Mouse (Mus musculus) splenic B cell, adult 2 months (primary cell): ENCODE data around the gene Tspan18.
A peak's percentile ranks its signal among the peaks of the same experiment; 100 is the strongest.

Source experiments
- DNase-seq: peaks from one replicate; pipeline ENCODE4 v3.0.0-alpha.2; 2011; ENCODE audit warnings: low read depth, low spot score
- H3K27me3 ChIP-seq: 2 replicates; pipeline ENCODE4 v1.6.1; 2012; ENCODE audit warnings: mild to moderate bottlenecking, low read length, moderate library complexity, mixed read lengths; ENCODE audit not compliant: control insufficient read depth, poor library complexity, insufficient read depth, severe bottlenecking
- H3K36me3 ChIP-seq: 2 replicates; pipeline ENCODE4 v1.6.1; 2012; ENCODE audit warnings: mild to moderate bottlenecking, low read length, moderate library complexity, mixed read lengths; ENCODE audit not compliant: control insufficient read depth, poor library complexity, insufficient read depth, severe bottlenecking

Gene Tspan18

DNA sequence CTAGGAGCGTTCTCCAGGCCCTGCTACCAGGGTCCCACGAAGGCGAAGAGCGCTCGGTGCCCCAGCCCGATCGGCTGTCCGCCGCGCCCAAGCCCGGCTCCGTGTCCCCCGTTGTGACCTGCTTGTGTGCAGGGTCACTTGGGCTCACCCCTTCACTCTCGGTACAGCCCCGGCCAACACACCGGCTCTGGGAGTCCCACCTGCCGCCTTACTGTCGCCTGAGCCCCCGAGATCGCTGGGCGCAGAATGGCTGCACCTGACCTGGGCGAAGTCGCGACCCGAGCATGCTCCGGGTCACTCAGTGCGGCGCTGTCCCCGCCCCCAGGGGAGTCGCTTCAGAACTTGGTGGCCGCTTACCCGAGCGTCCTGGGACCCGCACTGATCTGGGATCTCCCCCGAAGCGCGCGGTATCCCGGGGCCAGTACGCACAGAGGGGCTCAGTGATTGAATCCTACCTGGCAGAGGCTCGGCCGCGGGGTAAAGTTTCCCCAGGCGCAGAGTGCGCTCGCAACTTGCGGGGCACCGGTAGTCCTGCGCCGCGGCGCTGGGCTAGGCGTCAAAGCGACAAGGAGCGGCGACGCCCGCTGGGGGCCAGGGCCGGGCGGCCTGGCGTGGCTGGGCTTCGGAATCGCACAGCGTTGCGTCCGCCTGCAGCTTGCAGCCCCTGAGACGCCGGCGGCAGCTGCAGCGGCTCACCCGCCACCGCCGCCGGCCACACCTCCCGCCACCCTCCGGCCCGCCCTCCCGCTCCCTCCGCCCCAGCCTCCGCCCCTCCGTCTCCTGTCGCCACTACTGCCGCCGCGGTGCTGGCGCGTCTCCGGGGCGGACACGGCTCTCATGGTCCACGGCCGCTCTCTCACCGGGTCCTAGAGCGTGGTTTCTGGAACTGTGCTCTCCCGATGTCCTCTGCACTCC, at the start of gene Tspan18:
TSS of gene Tspan18 (minus strand) at position 689 of the 915 bp plus-strand sequence.
- Histone ChIP-seq H3K36me3 (no peaks in the 10 kb centered on the region), H3K27me3 (no peaks in the 10 kb centered on the region; the same call in 1 of the 2 replicates)
- peak; percentile 42 for DNase-seq

GRCm38 (mm10) chr2:93383831-93384230, 49.5 kb upstream of the Tspan18 start:
- Histone ChIP-seq H3K27me3 (no peaks in the 10 kb centered on the region), H3K36me3 (no peaks in the 10 kb centered on the region)
- DNase-seq: no peak

- Histone ChIP-seq H3K27me3 (no peaks in the 10 kb centered on the region), H3K36me3 (no peaks in the 10 kb centered on the region)
- no peak for DNase-seq
Measured at GRCm38 (mm10) chr2:93380680-93381089, 46.4 kb upstream of the Tspan18 start.

- Histone ChIP-seq H3K36me3 (no peaks in the 10 kb centered on the region), H3K27me3 (no peaks in the 10 kb centered on the region)
- no peak for DNase-seq
Measured at GRCm38 (mm10) chr2:93377797-93378196, 43.5 kb upstream of the Tspan18 start.

DNA sequence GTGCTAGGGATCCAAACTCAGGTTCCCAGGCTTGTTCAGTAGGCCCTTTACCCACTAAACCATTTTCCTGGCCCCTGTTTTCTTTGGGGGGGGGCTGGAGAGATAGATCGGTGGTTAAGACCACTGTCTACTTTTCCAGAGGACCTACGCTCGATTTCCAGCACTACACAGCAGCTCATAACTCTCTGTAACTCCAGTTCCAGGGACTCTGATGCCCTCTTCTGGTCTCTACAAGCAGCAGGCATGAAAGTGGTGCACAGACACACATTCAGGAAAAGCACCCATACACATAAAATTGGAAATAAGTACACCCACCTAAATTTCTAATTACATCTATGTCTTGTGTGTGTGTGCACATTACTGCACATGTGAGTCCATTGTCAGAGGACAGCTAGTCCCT, 42.9 kb upstream of the Tspan18 start:
- Histone ChIP-seq H3K27me3 (no peaks in the 10 kb centered on the region), H3K36me3 (no peaks in the 10 kb centered on the region)
- DNase-seq: no peak

DNA sequence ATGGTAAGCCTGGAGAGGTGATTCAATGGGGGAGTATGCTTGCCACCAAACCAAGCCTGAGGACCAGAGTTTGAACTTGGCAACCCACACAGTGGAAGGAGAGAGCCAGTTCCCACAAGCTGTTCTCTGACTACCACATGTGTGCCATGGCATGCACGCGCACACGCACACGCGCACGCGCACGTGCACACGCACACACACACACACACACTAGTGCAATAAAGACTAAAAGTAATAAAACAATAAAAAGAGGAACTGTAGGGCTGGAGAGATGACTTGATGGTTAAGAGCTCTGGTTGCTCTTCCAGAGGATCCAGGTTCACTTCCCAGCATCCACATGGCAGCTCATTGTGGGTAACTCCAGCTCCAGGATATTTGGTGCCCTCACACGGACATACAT, 38.6 kb upstream of the Tspan18 start:
- H3K36me3 ChIP-seq: no peaks in the 10 kb centered on the region
- H3K27me3 ChIP-seq: no peaks in the 10 kb centered on the region
- DNase-seq: no peak

DNA sequence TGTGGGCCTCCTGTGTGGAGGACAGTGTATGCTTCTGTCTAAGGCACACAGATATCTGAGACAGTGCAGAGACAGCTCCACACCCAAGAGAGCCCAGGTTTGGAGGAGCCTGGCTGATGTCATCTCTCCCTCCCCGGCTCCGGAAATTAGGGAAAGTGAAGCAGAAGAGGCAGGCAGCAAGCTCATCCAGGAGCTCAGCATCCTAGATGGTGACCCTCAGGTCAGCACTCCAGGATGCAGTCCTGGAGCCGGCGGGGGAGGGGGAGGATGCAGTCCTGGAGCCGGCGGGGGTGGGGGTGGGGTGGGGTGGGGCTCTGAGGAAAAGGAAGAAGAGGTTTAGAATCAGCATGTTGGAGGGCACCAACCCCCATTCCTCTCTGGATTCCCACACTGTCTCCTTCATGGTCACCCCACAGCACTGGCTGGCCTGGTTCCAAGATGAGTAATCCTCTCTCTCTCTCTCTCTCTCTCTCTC, 37.8 kb upstream of the Tspan18 start:
- no peak for DNase-seq
- Histone ChIP-seq H3K36me3 (no peaks in the 10 kb centered on the region), H3K27me3 (no peaks in the 10 kb centered on the region)

DNA sequence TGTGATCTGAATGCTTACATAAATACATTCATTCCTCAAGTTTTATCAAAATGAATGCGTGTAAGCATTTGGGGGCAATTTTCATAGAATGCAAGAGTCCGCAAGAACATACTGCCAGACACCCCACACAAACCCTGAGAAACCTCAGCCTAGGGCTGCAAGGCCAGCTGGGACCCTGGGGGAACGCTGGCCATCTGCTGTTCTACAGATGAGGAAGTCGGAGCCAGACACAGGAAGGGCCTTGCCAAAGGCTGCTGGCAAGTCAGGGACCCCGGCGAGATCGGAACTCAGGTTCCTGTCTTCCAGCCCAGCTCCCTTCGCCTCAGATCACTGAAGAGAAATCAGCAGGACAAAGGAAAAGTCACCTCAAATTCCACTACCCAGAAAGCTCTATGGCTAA, 34.6 kb upstream of the Tspan18 start:
- H3K27me3 ChIP-seq: no peaks in the 10 kb centered on the region
- no peaks in the 10 kb centered on the region for H3K36me3 ChIP-seq
- DNase-seq: peak; percentile 1

GRCm38 (mm10) chr2:93367962-93368361, 33.7 kb upstream of the Tspan18 start:
- Histone ChIP-seq H3K27me3 (no peaks in the 10 kb centered on the region), H3K36me3 (no peaks in the 10 kb centered on the region)
- DNase-seq: no peak

DNA sequence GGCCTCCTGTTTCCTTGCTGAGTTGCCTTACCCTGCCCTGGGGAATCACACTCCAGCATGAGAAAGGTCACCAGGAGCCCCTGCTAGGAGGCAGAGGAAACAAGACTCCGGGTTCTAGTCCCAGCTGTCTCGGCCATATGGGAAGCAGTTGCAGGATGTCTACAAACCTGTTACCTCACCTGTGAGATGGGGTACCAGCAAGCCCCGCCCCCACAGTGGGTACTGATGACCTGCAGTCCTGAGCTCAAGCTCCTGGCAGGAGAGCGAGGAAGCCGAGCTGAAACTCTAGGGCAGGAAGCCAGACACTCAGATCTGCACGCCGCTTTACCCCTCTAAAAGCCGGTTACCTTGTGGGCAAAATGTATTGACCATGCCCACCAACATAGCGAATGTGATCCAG, 31.1 kb upstream of the Tspan18 start:
- Histone ChIP-seq H3K36me3 (no peaks in the 10 kb centered on the region), H3K27me3 (no peaks in the 10 kb centered on the region)
- no peak for DNase-seq

DNA sequence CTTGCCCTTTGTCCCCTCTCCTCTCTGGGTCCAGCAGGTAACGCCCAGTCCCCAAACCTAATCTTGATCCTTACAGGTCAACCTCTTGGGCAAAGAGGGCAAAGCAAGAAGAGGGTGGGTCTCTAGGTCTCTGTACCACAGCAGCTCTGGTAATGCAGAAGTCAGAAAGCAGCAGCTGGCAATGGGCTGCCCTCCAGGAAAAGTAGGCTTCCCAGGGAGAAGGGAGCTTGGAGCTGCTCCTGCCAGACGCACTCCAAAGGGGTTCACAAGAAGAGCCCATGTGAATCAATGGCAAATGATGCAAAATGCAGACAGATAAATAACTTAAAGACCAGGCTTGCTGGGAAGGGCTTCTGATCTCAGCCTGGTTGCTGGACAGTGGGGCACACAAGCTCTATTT, 30.6 kb upstream of the Tspan18 start:
- DNase-seq: no peak
- Histone ChIP-seq H3K27me3 (no peaks in the 10 kb centered on the region), H3K36me3 (no peaks in the 10 kb centered on the region)

DNA sequence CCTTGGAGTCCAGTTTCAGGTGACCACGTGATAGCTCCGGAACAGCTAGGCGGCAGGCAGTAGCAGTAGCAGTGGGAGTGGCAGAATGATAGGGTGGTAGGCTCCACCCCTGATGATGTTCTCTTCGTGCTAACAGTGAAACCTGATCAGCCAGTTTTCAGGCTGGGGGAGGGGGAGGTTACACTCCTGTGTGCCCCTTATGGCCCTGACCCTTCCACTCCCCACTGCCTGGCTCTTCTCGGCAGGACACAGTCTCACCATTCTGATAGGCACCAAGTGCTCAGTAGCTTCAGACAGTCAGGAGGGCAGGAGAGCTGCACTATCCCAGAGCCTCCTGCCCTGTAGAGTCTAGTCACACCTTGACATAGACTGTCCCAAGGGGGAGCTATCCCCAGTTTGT, 27.1 kb upstream of the Tspan18 start:
- no peak for DNase-seq
- H3K36me3 ChIP-seq: no peaks in the 10 kb centered on the region
- H3K27me3 ChIP-seq: no peaks in the 10 kb centered on the region

- Histone ChIP-seq H3K27me3 (no peaks in the 10 kb centered on the region), H3K36me3 (no peaks in the 10 kb centered on the region)
Measured at GRCm38 (mm10) chr2:93360310-93360709, 26.0 kb upstream of the Tspan18 start.

GRCm38 (mm10) chr2:93357391-93357790, 23.1 kb upstream of the Tspan18 start:
- H3K36me3 ChIP-seq: no peaks in the 10 kb centered on the region
- DNase-seq: no peak
- H3K27me3 ChIP-seq: no peaks in the 10 kb centered on the region

More at GRCm38 (mm10) chr2:93360310-93360709, 26.0 kb upstream of the Tspan18 start:
- no peak for DNase-seq

GRCm38 (mm10) chr2:93355845-93356244, 21.5 kb upstream of the Tspan18 start:
- no peaks in the 10 kb centered on the region for H3K27me3 ChIP-seq
- H3K36me3 ChIP-seq: no peaks in the 10 kb centered on the region
- no peak for DNase-seq
